Mouse (Mus musculus) testis, adult 2 months (tissue): ENCODE data around the gene Wdr5b.

Source experiments
- CTCF ChIP-seq: fragments of 200-500 bp; IDR thresholded peaks from 2 replicates; pipeline ENCODE4 v1.5.1; 2012; ENCODE audit warnings: low read depth, mild to moderate bottlenecking, inconsistent platforms, low read length, moderate library complexity; ENCODE audit not compliant: control insufficient read depth, insufficient read depth, insufficient replicate concordance
- POLR2A ChIP-seq: fragments of 200-500 bp; IDR thresholded peaks from 2 replicates; pipeline ENCODE4 v1.6.1; 2012; ENCODE audit warnings: low read depth, mild to moderate bottlenecking, inconsistent platforms, low read length, moderate library complexity; ENCODE audit not compliant: control insufficient read depth

- TF ChIP-seq CTCF (no peak), POLR2A (no peak)
Measured at GRCm38 (mm10) chr16:36053524-36054275, 12.7 kb downstream of the Wdr5b start.
